Mouse (Mus musculus) c-Kit-positive CD71-positive TER-119-negative erythroid progenitor cells, embryonic 14.5 days (primary cell): ENCODE data around the gene Gm5737.

Source experiments
- DNase-seq: peaks from one replicate; pipeline ENCODE4 v3.0.0-alpha.2; 2013; ENCODE audit warnings: low read depth

Gene Gm5737

GRCm38 (mm10) chr7:120843037-120843621 is 31.0 kb downstream of the Gm5737 start:
- peak; percentile 83 for DNase-seq

GRCm38 (mm10) chr7:120843852-120844435 is 31.8 kb downstream of the Gm5737 start:
- no peak for DNase-seq

GRCm38 (mm10) chr7:120844689-120845088 is 32.5 kb downstream of the Gm5737 start:
- DNase-seq = no peak

GRCm38 (mm10) chr7:120848831-120849512 is 36.8 kb downstream of the Gm5737 start:
- no peak for DNase-seq

- no peak for DNase-seq
Observed at GRCm38 (mm10) chr7:120850165-120850564, 38.0 kb downstream of the Gm5737 start.

- no peak for DNase-seq
Observed at GRCm38 (mm10) chr7:120859854-120860253, 47.7 kb downstream of the Gm5737 start.

GRCm38 (mm10) chr7:120860799-120861487 is 48.8 kb downstream of the Gm5737 start:
- DNase-seq = no peak

GRCm38 (mm10) chr7:120861488-120862047 is 49.4 kb downstream of the Gm5737 start:
- peak; percentile 77 for DNase-seq

- DNase-seq = no peak
Observed at GRCm38 (mm10) chr7:120862196-120862595, 50.0 kb downstream of the Gm5737 start.

- no peak for DNase-seq
Observed at GRCm38 (mm10) chr7:120862626-120863025, 50.5 kb downstream of the Gm5737 start.

- DNase-seq = no peak
Observed at GRCm38 (mm10) chr7:120863476-120863875, 51.3 kb downstream of the Gm5737 start.

- DNase-seq = peak; percentile 81
Observed at GRCm38 (mm10) chr7:120865100-120865499, 52.9 kb downstream of the Gm5737 start.

- no peak for DNase-seq
Observed at GRCm38 (mm10) chr7:120865832-120866231, 53.7 kb downstream of the Gm5737 start.

GRCm38 (mm10) chr7:120866684-120867083 is 54.5 kb downstream of the Gm5737 start:
- DNase-seq = no peak

GRCm38 (mm10) chr7:120867720-120868119 is 55.6 kb downstream of the Gm5737 start:
- DNase-seq = no peak

GRCm38 (mm10) chr7:120869883-120870282 is 57.7 kb downstream of the Gm5737 start:
- no peak for DNase-seq

- no peak for DNase-seq
Observed at GRCm38 (mm10) chr7:120870431-120871008, 58.4 kb downstream of the Gm5737 start.

GRCm38 (mm10) chr7:120873083-120873482 is 60.9 kb downstream of the Gm5737 start:
- no peak for DNase-seq

- DNase-seq = no peak
Observed at GRCm38 (mm10) chr7:120874021-120874420, 61.9 kb downstream of the Gm5737 start.

GRCm38 (mm10) chr7:120874764-120875539 is 62.8 kb downstream of the Gm5737 start:
- peak; percentile 78 for DNase-seq
